Mouse (Mus musculus) intestine, embryonic 14.5 days (tissue): ENCODE results near the gene Atrip. TPM values are rescaled to one million over a fixed set of nuclear protein-coding genes. Genes with fewer than 3 reads are reported as not detected.

Experiments used
- ATAC-seq: fragments of 200-750 bp; cut with Nextera tagmentation; replicated peaks from 2 replicates; pipeline ENCODE4 v1.8.0; 2017; ENCODE audit warnings: low read depth, moderate number of reproducible peaks, moderate TSS enrichment, moderate library complexity; ENCODE audit not compliant: low FRiP score, low TSS enrichment
- DNase-seq: peaks from one replicate; pipeline ENCODE4 v3.0.0-alpha.2; 2018; ENCODE audit warnings: low spot score
- H3K27ac ChIP-seq: fragments of 300-500 bp; sonication (generic); 2 replicates; pipeline ENCODE4 v1.5.1; 2014; ENCODE audit warnings: low read depth, mild to moderate bottlenecking, control low read depth
- H3K27me3 ChIP-seq: fragments of 300-500 bp; sonication (generic); replicated peaks from 2 replicates; pipeline ENCODE4 v1.6.1; 2014; ENCODE audit warnings: low read length, control low read depth; ENCODE audit not compliant: control insufficient read depth, insufficient read depth
- H3K36me3 ChIP-seq: fragments of 300-500 bp; sonication (generic); 2 replicates; pipeline ENCODE4 v1.6.1; 2014; ENCODE audit warnings: low read length, control low read depth; ENCODE audit not compliant: control insufficient read depth, insufficient read depth
- H3K4me1 ChIP-seq: fragments of 300-500 bp; sonication (generic); replicated peaks from 2 replicates; pipeline ENCODE4 v1.6.1; 2014; ENCODE audit warnings: low read length, control low read depth, mixed read lengths; ENCODE audit not compliant: control insufficient read depth, insufficient read depth
- H3K4me2 ChIP-seq: fragments of 300-500 bp; sonication (generic); 2 replicates; pipeline ENCODE4 v1.6.1; 2014; ENCODE audit warnings: low read length
- H3K4me3 ChIP-seq: fragments of 300-500 bp; sonication (generic); 2 replicates; pipeline ENCODE4 v1.5.1; 2014; ENCODE audit warnings: low read depth, low read length, control low read depth, mixed read lengths
- H3K9ac ChIP-seq: fragments of 300-500 bp; sonication (generic); 2 replicates; pipeline ENCODE4 v1.6.1; 2014; ENCODE audit warnings: mild to moderate bottlenecking, low read length
- H3K9me3 ChIP-seq: fragments of 300-500 bp; sonication (generic); 2 replicates; pipeline ENCODE4 v1.6.1; 2016; ENCODE audit warnings: low read length, control low read depth; ENCODE audit not compliant: control insufficient read depth
- WGBS: fragments of 180-500 bp; shearing (Covaris S2); extraction: QIAGEN DNeasy Blood & Tissue Kit; methylation state at CpG from one replicate; pipeline ENCODE4 v1.1.7; 2014; 5-methylcytosine and 5-hydroxymethylcytosine counted together
- polyA plus RNA-seq: library from polyadenylated mRNA; unstranded; fragments of >200 nt; fragmentation: Nextera tagmentation; extraction: Ambion mirVana; gene quantifications from 2 replicates; pipeline ENCODE4 v1.2.1, GENCODE M21; 2014

The Atrip gene
- polyA plus RNA-seq, 1 experiment from 2014 or later = 28.2 TPM

DNA sequence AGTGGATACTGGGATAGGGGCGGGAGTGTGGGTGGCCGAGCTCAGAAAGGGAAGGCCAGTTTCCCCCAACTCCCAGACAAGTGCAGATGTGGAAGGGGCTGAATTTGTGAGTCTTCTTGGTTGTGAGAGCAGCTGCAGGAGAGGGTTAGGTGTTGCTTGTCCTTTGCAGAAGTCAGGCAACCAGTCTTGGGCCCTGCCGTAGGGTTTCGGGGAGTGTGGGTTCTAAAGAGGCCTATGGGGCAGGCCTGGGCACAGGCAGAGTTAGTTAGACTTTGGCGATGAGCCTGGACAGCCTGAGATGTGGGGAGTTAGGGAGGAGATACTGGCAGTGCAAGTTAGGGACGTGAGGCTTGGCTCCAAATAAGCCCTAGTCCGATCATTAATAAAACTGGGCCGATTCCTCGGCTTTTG lies 22.3 kb upstream of the Atrip start:
- Histone ChIP-seq H3K9ac (peak overlapping the region; percentile 95), H3K4me1 (peaks cover 51% of the 10 kb centered on the region), H3K4me3 (peak overlapping the region; percentile 74), H3K36me3 (peaks cover 25% of the 10 kb centered on the region), H3K27ac (peak overlapping the region; percentile 100), H3K9me3 (no peaks in the 10 kb centered on the region), H3K27me3 (no peaks in the 10 kb centered on the region), H3K4me2 (peak overlapping the region; percentile 75)
- DNase-seq (no peak), ATAC-seq (no peak)
- WGBS = 16% methylated on average over 9 of the region's 9 CpGs

DNA sequence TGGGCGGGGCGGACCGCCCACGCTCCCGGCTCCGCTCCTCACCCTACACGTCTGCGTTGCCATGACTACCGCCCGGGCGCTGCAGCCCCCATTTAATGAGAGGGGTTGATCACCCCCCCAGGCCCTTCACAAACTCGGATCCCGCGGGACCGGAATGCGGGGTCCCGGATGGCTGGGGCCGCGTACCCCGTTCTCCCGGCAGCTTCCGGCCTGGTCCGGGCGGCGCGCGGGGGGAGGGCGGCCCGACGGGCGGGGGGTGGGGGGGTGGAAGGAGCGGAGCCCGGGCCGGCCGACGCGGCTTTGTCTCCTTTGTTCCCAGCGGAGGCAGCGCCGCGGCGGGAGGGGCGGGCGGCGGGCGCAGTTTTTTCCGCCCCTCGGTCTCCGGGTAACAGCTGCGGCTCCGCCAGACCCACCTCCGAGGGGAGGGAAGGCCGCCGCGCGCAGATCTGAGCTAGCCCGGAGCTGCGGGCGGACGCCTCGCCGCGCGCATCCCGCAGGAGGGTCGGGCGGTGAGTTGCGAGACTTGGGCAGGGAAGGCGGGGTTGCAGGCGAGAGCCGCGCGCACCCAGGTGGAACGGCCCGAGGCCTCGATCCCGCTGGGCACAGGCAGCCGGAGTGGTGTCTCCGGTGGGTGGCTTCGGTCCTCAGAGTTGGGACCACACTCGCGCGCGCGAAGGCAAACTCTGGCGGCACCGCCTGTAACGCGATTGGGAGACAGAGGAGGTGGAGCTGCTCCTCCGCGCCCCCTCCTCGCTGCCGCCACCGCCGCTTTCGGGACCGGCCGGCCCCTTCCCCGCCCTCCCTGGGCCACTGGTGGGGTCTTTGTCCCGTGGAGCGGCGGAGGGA lies 21.4 kb upstream of the Atrip start, which contains the start of gene Plxnb1:
Gene Plxnb1, plus strand, starts transcription at position 253 of the 846 bp plus-strand sequence.
- peak within 1 kb of the TSS; percentile 100 for H3K27ac ChIP-seq
- H3K4me2 ChIP-seq = peak within 1 kb of the TSS; percentile 75
- no peaks in the 10 kb centered on the region for H3K27me3 ChIP-seq
- peak within 1 kb of the TSS; percentile 95 for H3K9ac ChIP-seq
- DNase-seq (peak; percentile 91), ATAC-seq (peak; percentile 69)
- peaks cover 23% of the 10 kb centered on the region for H3K36me3 ChIP-seq
- peak within 1 kb of the TSS; percentile 74 for H3K4me3 ChIP-seq
- under 1% methylated on average over 87 of the region's 102 CpGs for WGBS
- H3K9me3 ChIP-seq = no peaks in the 10 kb centered on the region
- peaks cover 51% of the 10 kb centered on the region for H3K4me1 ChIP-seq

DNA sequence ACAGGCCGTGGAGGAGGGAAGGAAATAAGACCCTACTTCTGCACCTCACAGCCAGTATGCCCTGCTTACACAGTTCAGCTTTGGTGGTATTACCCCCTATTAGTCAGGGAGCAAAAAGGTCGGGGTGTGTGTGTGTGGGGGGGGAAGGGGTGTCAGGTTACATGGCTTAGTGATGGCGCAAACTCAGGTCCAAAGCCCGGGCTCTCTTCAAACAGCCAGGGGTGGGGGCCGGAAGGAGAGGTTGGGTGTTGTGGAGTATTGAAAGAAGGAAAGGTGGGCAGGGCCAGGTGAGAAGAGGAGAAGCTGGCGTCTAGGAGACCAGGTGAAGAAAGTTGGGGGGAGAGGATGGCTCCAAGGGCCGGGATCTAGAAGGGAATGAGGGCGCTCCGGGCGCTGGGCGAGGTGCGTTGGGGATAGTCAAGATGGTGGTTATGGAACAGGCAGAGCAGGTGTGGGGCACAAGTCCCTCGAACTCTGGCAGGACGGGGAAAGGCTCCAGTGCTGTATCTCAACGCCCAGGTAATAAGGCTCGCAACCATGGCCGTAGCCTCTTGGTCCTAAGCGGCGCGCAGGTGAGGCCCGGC lies 20.7 kb upstream of the Atrip start:
- Histone ChIP-seq H3K36me3 (peaks cover 22% of the 10 kb centered on the region; the same call in 1 of the 2 replicates), H3K27me3 (no peaks in the 10 kb centered on the region), H3K9me3 (no peaks in the 10 kb centered on the region), H3K9ac (peak overlapping the region; percentile 95), H3K4me3 (peak overlapping the region; percentile 74), H3K27ac (peak overlapping the region; percentile 100), H3K4me1 (peaks cover 51% of the 10 kb centered on the region), H3K4me2 (peak overlapping the region; percentile 75)
- peak; percentile 45 for ATAC-seq
- DNase-seq = no peak
- 1% methylated on average over 21 of the region's 21 CpGs for WGBS

DNA sequence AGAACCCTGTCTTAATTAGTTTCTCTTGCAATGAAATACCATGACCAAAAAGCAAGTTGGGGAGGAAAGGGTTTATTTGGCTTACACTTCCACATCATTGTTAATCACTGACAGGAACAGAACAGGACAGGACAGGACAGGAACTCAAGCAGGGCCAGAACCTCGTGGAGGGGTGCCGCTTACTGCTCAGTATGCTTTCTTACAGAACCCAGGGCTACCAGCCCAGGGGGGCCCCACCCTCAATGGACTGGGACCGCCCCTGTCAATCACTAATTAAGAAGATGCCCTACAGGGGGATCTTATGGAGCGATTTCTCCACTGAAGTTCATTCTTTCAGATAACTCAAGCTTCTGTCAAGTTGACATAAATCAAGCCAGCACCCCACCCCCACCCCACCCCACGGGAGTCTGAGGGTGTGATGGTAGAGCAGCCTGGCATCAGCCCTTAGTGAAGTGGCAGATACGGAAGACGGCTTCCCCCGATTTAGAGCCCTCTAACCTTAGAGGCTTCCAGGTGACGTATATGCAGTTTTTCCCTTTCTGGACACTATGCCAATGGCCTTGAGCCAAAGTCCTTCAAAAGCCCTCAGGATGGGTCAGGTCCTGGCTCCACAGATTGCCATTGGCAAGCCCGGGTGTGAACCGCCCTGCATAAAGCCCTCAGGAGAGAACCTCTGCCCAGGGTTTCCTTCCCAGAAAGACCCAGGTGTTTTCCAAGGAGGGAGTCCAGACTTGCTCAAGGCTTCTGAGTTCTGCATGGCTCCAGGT lies 20.0 kb upstream of the Atrip start:
- Histone ChIP-seq H3K4me1 (peaks cover 45% of the 10 kb centered on the region), H3K9me3 (no peaks in the 10 kb centered on the region), H3K27me3 (no peaks in the 10 kb centered on the region), H3K4me2 (peak overlapping the region; percentile 75), H3K27ac (peak overlapping the region; percentile 100), H3K36me3 (peaks cover 22% of the 10 kb centered on the region; the same call in 1 of the 2 replicates), H3K4me3 (peak overlapping the region; percentile 74), H3K9ac (peak overlapping the region; percentile 95; the same call in 1 of the 2 replicates)
- WGBS = 19% methylated on average over 11 of the region's 11 CpGs
- no peak for DNase-seq
- ATAC-seq = peak; percentile 0; the same call in 1 of the 2 replicates

DNA sequence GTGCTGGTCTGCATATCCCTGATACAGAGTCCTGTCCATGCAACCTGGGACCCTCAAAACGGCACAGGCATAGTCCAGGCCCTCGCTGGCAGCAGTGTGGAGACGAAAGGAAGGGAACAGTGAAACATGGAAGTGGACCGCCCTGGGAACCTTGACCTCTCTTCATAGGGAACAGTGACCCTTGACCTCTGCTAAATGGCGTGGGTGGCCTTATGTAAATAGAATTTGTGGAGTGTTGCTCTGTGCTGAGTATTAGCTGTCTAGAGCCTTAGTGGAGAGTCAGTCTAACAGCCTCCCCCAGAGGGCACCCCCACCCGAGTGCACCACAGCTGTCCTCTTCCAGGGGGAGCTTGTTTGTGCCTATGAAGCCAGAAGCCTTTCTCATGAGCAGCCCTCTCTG lies 18.9 kb upstream of the Atrip start:
- DNase-seq (no peak), ATAC-seq (no peak)
- no peak overlapping the region for H3K4me3 ChIP-seq
- no peaks in the 10 kb centered on the region for H3K27me3 ChIP-seq
- WGBS = 40% methylated on average over 6 of the region's 6 CpGs
- no peak overlapping the region for H3K9ac ChIP-seq
- H3K4me1 ChIP-seq = peaks cover 34% of the 10 kb centered on the region
- no peak overlapping the region for H3K4me2 ChIP-seq
- no peak overlapping the region for H3K27ac ChIP-seq
- H3K36me3 ChIP-seq = peaks cover 22% of the 10 kb centered on the region; the same call in 1 of the 2 replicates
- no peaks in the 10 kb centered on the region for H3K9me3 ChIP-seq

DNA sequence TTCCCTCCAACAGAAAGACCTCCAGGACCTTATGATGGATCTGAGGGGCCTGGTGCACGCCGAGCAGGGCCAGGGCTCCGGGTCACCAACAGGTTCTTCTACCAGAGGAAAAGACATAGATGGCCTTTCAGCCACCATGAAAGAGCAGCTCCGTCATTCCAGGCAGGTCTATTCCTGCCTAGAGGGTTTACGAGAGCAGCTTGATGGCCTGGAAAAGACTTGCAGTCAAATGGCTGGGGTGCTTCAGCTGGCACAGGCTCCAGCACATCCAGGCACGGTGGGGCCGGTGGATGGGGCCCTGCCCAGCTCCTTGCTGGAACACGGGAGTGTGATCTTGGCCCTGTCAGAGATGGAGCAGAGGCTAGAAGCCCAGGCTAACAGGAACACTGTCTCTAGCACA lies 17.9 kb upstream of the Atrip start:
- Histone ChIP-seq H3K4me3 (no peak overlapping the region), H3K9me3 (no peaks in the 10 kb centered on the region), H3K36me3 (peaks cover 22% of the 10 kb centered on the region; the same call in 1 of the 2 replicates), H3K27me3 (no peaks in the 10 kb centered on the region), H3K4me1 (peaks cover 24% of the 10 kb centered on the region), H3K4me2 (no peak overlapping the region), H3K9ac (no peak overlapping the region), H3K27ac (no peak overlapping the region)
- WGBS = 86% methylated on average over 8 of the region's 8 CpGs
- no peak for DNase-seq
- ATAC-seq = no peak

DNA sequence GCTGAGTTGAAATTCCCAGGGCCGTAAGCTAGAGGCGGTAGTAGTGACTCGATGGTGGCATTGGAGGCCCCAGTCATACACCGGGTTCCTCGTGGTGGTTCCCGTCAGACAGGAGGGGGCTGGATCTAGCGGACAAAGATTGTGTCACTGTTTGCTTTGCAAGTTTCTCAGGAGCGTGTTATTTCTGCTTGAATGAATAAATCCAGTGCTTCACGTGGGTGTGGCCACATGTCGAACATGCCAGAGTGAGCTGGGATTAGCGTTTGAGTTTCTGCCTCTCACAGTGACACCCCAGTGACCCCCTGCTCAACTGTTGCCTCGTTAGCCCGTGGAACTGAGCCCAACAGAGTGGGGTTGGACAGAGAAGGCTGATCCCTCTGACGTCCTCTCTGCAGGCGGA lies 16.5 kb upstream of the Atrip start:
- H3K4me2 ChIP-seq = no peak overlapping the region
- no peak overlapping the region for H3K27ac ChIP-seq
- no peaks in the 10 kb centered on the region for H3K9me3 ChIP-seq
- ATAC-seq = no peak
- no peak overlapping the region for H3K9ac ChIP-seq
- H3K27me3 ChIP-seq = no peaks in the 10 kb centered on the region
- peaks cover 22% of the 10 kb centered on the region; the same call in 1 of the 2 replicates for H3K36me3 ChIP-seq
- H3K4me3 ChIP-seq = no peak overlapping the region
- no peak for DNase-seq
- WGBS = 73% methylated on average over 15 of the region's 15 CpGs
- H3K4me1 ChIP-seq = peaks cover 19% of the 10 kb centered on the region

DNA sequence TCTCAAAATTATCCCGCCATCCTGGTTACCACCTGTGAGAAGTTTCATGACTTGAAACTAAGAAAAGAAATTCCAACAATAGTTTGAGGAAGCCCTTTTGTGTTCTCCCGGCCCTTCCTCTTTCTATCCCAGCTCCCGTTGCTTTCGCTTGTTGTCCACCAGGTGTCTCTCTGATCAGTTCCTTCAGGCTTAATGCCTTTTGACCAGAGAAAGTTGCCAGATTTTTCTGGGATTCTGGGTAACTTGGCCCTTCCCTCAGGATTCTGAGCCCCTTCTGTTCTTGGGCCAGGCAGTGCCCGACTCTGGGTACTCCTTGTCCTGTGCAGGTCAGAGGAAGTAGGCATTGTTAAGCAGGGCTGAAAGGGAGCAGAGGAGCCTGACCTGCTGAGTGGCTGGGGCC lies 14.1 kb upstream of the Atrip start:
- H3K4me3 ChIP-seq = no peak overlapping the region
- H3K9me3 ChIP-seq = no peaks in the 10 kb centered on the region
- peaks cover 6% of the 10 kb centered on the region for H3K4me1 ChIP-seq
- H3K36me3 ChIP-seq = peaks cover 22% of the 10 kb centered on the region; the same call in 1 of the 2 replicates
- 0 out of 2 replicates have a peak, but pooled peaks have one; percentile 18 for ATAC-seq
- no peak for DNase-seq
- no peaks in the 10 kb centered on the region for H3K27me3 ChIP-seq
- H3K9ac ChIP-seq = no peak overlapping the region
- no peak overlapping the region for H3K27ac ChIP-seq
- WGBS = 14% methylated on average over 5 of the region's 5 CpGs
- no peak overlapping the region for H3K4me2 ChIP-seq
